Mouse (Mus musculus): ENCODE results near the gene Cd4.

DNA sequence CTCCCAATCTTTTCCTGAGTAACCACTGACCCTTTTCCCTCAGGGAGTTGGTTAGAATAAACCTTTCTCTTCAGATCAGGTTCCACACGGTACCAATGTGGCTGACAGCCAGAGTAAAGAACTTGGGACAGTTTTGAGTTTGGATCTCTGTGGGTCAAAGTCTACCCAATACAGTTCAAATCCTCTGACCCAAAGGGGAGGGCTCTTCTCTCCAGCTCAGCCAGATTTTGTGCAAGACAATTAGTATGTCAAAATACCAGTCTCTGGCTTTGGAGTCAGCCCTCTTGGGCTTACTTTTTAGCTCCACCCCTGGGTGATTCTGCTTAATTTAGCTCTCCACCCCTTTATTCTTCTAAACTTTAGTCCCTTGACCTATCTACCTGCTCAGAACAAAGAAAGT lies 42.2 kb upstream of the Cd4 start:
- TF ChIP-seq POLR2A (IDR thresholded peaks at IDR 0.05; ENCODE audit: low read depth, low read length) (no peak), CTCF (IDR thresholded peaks at IDR 0.05; ENCODE audit: extremely low read depth, insufficient read depth, insufficient read length, insufficient replicate concordance) (no peak)
